Mouse (Mus musculus): ENCODE results near the gene Uba1y.
"Not testable (repeated sequence)": the region's sequence is repeated elsewhere in the genome, so short reads cannot be mapped to it uniquely, and the experiment has no call there.

Uba1y gene

DNA sequence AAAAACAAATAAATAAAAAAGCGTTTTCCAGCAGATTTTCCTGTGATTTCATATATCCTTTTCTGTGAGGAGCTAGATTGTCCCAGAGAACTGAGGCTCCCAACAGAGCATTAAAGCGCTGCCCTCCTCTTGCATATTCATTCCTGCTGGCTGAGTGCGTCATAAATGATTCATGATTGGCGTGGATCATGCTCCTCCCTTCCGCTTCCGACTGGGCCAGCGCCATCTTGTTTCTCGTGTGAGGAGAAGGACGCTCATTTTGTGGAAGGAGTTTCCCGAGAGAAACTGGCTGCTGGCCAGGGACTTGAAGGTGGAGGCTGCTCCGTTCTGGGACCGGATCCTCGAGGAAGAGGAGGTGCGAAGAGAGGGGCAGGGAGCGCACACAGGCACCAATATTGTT, at the start of gene Uba1y:
Gene Uba1y, plus strand, starts transcription at position 254 of the 400 bp plus-strand sequence.
- no peak for DNase-seq

DNA sequence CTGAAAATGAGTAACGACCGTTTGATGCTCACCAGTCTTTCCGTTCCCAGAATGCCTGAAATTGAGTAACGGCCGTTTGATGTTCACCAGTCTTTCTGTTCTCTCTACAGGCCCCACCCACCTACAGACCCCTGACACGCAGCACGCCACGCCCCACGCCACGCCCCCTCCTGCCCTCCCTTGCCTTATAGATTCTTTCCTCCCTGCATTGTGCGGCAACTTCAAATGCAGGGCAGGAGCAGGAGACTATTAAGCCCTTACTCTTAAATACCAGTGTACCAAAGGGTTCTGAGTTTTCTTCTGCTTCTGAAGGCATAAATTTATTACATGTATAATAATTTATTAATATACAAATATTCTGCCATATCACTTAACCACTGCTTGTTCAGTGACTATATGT, 21.1 kb upstream of the Uba1y start, which contains the start of gene Zfy1:
Gene Zfy1, minus strand, starts transcription at position 101 of the 400 bp plus-strand sequence.
- not testable (repeated sequence) for DNase-seq

- no peak for DNase-seq
Measured at GRCm38 (mm10) chrY:808991-809661, 9.3 kb upstream of the Uba1y start.

DNA sequence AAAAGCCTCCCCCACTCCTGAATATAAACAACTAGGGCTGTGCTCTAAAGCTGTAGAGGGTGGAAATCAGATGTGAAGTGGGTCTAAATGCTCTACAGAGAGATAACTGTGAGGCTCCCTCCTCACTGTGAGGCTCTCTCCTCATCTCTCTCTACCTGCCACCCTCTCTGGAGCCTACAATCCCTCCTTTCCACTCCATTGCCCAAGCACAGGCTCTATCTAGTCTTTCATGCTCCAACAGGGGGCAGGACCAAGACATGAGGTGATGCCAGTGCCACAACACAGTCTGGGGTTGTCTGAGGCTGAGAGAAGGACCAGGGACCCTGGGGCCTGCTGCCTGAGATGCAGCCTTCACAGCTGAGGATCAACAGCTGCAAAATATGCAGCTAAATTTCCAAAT, 54.0 kb downstream of the Uba1y start:
- no peak for DNase-seq

DNA sequence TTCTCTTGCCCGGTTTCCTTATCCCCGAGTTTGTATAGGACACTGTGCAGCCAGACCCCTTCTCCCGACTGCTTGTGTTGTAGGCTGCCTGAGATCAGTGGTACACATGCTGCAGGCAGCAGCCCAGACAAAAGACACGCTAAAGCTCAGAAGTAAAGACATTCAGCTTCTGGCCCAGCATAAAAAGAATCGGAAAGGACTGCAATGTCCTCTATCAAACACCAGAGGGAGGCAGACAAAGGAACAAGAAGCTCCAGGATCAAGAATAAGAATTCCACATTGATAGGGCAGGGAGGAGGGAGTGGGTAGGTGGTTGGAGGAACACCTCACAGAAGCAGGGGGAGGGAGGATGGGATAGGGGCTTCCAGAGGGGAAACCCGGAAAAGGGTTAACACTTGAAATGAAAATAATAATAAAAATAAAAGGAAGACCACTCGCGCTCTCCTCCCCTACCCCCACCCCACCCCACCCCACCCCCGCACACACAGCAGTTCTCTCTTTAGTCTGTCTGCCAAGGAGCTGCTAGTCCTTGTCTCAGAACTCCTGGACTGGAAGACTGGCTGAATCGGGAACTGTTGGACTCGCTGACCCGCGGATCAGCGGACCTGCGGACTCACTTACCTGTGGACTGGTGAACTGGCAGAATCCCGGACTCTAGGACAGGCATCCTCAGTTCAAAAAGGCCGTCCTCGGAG, 54.6 kb downstream of the Uba1y start:
- no peak for DNase-seq

All from cerebellum, adult 11-12 months (tissue).